Mouse (Mus musculus): ENCODE measurements around the gene Fv1.
A peak's percentile ranks its signal among the peaks of the same experiment; 100 is the strongest.
"Not testable (repeated sequence)": the region's sequence is repeated elsewhere in the genome, so short reads cannot be mapped to it uniquely, and the experiment has no call there.

Gene Fv1

DNA sequence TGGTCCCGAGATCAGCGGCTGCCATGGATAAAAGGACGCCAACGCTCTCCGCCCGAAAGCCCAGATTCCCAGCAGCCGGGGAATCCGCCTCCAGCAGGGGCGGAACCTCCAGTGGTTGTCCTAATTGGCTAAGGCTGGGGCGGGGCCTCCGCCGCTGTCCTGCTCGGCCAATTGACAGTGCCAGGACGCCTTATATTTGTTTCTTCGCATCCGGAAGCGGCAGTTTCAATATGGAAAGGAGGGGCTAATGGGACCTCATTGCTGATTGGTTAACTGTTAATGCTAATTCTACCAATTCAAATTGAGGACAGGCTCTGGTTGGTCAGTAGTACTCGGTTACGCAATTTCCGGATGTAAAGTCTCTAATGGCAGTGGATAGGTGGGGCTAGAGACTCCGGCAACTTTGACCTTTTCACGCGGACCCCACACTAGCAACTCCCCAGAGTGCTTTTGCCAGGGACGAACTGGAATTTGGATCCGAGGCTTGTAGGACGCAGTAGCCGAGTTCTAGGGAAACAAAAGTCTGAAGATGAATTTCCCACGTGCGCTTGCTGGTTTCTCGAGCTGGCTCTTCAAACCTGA, at the start of gene Fv1, which contains the start of gene Miip:
TSS of gene Fv1 (plus strand) at position 530 of the 582 bp plus-strand sequence.
TSS of gene Miip (minus strand) at position 367 of the 582 bp plus-strand sequence.
- DNase-seq: peak; percentile 96

DNA sequence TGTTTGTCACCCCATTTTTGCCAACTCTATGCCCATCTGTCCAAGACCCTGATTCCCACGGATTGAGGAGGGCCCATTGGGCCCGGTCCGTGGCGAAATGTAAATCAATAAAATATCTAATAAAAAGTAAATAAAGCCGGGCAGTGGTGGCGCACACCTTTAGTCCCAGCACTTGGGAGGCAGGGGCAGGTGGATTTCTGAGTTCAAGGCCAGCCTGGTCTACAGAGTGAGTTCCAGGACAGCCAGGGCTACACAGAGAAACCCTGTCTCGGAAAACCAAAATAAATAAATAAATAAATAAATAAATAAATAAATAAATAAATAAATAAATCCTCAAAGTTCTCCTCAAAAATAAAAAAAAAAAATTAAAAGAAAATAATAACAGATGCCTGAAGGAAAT, 49.1 kb upstream of the Fv1 start:
- DNase-seq: not testable (repeated sequence)

DNA sequence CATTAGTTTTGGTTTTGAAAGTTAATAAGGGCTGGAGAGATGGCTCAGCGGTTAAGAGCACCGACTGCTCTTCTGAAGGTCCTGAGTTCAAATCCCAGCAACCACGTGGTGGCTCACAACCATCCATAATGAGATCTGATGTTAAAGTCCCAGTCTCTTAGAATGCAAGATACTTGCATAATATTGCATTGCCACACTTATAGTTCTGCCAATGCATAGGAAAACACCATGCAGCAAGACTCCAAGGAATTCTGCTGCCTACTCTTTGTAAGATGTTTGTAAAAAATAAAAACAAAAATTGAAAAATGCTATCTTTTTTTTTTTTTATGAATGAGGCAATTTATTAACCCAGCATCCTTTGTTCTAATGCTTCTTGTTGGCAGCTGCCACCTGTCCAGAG, 47.4 kb upstream of the Fv1 start:
- DNase-seq: not testable (repeated sequence)

DNA sequence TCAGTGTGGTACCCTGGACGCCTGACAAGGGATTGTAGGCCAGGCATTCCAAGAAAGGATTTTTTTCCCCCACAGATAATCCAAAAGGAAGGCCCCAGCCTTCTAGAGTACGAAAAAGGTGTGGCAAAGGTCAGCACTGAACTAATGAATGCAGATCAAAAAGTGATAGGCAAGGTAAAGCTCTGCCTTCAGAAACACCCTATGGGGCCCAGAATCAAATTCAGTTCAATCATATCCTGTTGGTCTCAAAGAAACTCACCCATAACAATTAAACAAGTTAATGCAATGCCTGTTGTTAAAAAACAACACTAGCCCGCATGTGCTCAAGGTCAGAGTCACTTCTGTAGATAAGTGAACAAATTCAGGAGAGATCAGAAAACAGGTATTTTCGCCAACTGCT, 44.4 kb upstream of the Fv1 start:
- DNase-seq: no peak

DNA sequence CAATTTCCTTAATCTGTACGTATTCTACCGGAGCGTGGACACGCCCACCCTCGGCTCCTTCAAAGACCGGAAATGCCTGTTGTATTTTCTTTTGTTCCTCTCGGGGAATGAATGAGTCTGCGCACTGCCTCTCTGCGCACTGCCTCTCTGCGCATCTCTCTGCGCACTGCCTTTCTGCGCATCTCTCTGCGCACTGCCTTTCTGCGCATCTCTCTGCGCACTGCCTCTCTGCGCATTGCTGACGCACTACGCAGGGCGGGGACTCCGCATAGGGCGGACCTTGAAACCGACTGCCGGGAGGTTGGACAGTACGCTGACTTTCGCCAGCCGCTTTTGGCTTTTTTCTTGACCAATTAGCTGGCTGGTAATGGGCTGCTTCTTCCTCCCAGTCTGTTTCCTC, 29.5 kb upstream of the Fv1 start:
- not testable (repeated sequence) for DNase-seq

DNA sequence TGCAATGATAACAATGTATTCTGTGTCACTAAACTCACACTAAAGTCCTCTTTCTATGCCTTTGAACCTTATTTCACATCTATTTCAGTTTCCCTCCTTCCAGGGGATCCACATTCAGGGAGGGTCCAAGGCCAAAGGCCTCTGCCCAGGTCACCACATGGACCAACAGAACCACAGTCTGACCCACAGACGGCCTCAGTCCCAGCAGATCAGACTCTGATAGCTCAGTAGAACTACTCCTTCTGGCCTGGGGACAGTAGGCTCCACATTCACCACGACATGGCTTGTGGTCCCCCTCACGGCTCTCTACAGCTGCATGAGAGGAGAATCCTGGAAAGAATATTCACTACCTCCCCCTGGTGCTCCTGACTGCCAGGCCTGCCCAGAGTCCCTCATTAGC, 25.9 kb upstream of the Fv1 start:
- no peak for DNase-seq

DNA sequence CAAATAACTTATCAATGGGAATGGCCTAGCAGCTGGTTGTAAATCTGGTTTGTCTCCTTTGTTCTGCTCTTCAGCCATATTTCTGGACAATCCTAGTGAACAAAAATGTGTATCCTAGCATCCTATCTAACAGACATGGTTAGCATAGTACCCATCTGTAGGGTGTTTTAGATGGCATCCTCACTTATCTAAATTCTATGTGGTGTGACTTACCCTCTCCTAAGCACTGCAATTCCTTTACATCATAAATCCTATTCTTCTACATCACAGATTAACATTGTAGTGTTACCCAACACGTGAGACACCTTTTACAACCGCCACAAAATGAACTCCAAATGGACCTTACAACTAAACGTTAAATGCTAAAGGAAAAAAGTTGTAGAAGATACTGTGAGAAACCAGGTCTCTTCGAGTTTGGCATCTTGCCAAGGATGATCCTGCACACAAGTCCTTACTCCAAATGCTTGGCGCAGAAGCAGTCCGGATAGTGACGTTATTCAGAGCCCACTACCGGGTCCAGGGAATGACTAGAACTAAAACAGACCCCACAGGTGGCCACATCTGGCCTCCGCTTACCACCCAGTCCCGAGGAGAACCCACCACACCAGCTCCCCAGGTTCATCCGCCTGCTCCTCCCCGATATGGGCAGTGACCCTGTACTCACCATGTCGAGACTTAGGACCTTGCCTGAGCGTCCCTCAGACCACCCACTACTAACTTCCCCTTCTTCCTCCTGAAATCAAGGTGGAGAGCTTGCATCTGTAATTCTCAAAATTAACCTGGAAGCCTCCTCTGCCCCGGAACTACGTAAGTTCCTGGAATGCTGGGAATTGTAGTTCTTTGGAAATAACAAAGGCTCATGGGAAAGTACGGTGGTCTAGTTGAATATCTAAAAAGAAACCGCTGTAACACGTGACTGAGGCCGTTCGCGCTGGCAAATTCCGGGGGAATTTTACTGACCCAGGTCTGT, 20.9 kb upstream of the Fv1 start, which contains the start of gene Zfp933:
TSS of gene Zfp933 (minus strand) at position 753 of the 970 bp plus-strand sequence.
- DNase-seq: peak; percentile 71

DNA sequence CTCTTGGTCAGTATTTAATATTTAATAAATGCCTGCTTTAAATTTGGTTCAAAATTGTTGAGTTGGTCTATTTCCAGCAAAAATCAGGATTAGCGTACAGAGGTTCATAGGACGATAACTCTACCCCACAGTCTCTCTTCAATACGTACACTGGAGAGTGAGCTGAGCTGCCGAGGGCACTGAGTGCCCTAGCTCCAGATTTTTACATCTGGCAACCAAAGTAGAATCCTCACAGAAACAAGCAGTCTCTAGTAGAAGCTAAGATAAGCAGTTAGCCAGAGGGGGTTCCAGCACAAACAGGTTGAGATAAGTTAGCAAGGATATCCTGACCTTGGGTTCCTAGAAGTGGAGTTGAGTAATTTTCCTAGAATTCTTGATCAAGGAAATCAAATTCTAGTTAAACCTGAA, 20.2 kb upstream of the Fv1 start:
- DNase-seq: no peak

DNA sequence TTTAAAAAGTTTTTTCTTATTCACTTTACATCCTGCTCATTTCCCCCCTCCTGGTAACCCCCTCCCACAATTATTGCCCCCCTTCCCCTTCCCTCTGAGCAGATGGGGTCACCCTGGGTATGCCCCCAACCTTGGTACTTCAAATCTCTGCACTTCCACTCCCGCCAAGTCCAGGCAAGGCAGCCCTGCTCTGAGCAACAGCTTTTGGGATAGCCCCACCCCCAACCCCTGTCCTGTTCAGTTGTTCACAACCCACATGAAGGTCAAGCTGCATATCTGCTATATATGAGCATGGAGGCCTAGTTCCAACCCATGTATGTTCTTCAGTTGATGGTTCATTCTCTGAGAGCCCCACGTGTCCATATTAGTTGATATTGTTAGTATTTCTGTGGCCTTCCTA, 18.0 kb upstream of the Fv1 start:
- DNase-seq: no peak

DNA sequence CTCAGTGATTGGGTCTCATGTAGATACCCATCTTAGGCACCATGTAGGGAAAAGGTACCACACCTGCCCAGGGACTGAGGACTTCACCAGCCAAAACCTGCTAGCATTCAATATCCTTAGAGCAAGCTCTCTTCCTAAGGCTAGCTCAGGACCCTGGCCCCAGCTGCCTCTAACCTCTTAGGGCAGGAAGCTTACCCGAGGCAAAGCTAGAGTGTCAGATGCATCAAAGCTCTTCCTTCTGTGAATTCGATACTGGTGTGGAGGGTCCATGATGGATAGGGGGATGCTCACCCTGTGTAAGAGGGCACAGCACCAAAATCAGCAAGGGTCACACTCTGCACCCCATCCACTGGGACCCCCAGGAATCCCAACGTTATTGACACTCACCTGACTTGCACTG, 6.7 kb upstream of the Fv1 start:
- no peak for DNase-seq

DNA sequence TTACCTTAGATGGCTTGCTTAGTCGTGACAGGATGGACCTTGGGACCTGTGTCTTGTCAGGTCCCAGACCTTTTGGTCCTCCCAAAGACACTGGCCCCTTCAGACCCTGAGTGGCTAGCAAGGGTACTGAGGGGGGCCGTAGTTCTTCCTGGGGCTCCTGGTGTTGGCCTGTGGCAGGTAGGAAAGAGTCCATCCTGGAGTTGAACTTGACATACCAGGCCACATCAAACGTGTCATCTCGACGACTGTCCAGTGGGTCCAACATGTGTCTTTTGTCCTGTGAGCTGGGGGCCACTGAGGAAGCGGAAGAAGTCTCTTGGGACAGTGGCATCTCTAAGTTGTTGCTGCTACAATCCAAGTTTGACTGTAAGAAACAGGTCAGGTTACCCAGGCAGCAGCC, 3.1 kb upstream of the Fv1 start:
- no peak for DNase-seq

DNA sequence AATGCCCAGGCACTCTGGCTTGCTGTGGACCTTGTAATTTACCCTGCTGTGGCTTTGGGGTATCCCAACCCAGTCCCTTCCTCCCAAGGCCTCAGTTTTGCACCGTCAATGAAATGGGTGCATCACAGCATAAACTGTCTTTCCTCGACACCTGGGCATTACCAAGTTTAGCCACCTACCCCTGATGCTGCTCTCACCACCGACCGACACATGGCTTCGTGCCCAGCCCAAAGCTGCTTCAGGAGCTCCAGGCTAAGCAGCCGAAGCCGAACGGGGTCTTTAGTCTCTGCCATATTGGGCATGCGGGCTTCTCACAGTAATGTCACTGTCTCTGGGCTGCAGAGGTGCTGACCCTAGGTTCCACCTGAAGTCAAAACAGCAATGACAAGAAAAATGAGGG, 2.7 kb upstream of the Fv1 start:
- no peak for DNase-seq

DNA sequence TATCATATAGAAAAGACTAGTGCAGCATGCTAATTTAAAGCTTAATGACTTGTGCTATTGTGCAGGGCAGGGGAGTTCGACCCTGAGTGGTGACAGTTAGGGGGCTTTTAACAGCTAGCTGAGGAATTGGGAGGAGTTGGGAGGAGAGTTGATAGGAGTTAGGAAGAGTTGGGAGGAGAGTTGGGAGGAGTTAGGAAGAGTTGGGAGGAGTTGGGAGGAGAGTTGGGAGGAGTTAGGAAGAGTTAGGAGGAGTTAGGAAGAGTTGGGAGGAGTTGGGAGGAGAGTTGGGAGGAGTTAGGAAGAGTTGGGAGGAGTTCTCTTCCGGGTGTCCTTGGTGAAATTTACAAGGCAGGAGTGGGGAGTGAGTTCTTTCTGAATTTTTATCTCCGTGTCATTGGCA, 2.0 kb upstream of the Fv1 start:
- DNase-seq: not testable (repeated sequence)

DNA sequence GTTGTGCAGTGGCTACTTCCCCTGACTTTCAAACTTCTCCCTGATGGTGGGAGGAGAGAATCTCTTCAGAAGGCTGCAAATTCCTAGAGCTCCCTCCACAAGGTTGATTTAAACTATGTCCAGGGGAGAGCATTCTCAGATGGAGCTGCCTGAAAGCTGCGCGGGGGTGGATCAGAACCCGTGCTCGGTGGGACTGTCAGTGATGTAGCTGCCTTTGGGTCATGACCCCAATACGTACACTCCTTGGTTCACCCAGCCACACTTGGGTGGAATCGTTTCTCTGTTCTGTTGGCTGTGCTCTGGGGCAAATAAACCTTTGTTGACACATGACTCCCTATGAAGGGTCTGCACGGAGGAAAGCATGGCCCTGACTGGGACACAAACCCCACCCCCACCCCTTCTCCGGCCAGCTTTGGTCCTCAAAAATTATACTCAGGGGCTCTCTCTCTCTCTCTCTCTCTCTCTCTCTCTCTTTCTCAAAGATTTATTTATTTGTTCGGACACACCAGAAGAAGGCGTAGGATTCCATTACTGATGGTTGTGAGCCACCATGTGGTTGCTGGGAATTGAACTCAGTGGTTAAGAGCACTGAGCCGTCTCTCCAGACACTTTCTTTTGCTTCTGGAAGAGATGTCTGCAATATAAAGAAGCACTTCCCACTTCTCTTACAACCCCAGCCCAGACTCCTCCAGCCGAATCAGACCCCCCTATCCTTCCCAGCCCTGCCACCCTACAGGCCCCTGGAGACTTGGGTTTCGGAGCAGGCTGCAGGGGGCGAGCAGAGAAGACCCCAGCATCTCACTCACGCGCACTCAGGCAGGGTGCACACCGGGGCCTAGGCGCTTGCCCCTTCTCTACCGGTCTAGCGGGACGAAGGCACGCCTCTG, 973 bp upstream of the Fv1 start:
- DNase-seq: no peak

DNA sequence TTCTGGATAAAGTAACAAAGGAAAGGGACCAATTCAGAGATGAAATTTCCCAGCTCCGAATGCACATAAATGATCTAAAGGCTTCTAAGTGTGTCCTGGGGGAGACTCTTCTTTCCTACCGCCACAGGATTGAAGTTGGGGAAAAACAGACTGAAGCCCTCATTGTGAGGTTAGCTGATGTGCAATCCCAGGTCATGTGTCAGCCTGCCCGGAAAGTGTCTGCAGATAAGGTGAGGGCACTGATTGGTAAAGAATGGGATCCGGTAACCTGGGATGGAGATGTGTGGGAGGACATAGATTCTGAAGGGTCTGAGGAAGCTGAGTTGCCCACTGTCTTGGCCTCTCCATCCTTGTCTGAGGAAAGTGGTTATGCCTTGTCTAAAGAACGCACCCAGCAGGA, 459 bp downstream of the Fv1 start:
- DNase-seq: no peak

DNA sequence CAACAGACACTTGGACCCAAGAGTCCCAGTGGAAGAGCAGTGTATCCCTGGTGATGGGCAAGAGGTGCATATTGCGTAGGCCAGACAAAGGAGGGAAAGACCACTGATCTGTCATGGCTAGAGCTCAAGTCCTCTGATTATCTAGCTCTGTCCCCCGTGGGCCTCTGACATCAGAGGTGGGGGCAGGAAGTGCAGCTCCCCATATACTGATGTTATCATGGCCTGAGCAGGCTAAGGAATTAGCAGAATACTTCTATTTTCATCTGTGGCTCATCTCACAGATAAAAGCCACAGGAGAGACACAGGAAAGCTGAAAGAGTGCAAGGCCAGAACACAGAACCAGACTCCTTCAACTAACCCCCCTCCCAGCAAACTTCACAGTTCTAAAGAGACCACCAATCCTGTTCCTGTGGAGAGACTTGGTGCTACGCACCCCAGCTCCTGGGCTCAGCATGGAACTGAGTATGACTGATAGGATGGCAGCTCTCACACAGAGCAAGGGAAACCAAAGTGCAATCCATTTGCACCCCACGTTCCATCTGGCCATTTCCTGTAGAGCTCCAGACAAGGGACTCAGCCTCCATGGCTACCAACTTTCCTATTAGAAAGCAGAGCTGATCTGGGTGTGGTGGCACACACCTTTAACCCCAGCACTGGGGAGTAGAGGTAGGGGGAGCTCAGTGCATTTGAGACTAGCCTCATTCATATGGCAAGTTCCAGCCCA, 7.2 kb downstream of the Fv1 start:
- no peak for DNase-seq

DNA sequence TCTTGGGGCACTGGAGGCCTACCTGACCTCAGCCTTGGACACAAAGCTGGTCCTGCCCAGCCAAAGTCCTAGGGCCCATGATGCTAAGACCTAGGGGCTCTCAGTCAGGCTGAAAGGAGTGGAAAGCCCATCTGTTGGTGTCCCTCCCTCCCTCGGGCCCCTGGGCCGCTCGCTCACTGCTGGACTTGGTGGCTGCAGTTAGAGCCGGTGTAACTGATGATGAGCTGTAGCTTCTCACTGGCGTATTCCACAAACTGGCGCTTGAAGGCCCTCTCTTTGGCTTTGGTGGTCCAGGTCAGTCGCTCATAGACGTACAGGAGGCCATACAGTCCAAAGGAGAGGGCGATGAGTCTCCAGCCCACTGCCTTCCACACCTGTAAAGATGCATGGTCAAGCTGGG, 9.8 kb downstream of the Fv1 start:
- no peak for DNase-seq

DNA sequence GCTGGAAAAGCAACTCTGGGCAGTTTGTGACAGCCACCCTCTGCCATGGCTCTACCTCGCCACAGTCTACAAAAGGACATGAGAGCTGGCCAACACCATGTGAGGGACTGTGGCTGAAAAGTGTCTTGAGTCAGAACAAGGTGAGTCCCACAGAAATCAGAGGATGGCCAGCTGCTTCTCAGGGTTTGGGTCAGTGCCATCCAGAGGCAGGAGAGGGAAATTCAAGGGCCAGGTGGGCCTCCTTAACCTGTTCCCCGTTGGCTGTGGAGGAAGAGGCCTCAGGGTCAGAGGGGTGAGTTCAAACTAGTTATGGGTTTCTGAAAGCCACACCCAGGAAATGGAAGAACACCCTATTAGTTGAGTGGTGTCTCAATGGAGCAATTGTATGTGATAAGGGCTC, 10.7 kb downstream of the Fv1 start:
- no peak for DNase-seq

DNA sequence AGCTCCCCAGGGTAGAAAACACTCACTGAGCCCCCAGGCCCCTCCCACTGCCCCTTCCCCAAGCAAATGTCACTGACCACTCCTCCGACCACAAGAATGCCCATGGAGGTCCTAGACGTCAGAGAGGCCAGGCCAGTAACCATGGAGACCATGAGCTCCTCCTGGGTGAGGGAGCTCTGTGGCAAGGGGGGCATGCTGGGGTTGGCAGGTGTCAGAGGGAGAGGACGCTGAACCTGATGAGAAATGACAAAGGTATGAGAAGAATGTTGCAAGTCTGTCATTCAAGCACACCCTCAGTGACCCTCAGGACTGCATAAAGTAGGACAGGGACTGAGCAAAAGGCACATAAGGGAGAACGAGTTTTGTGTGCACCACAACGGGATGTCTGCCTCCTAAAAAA, 11.1 kb downstream of the Fv1 start:
- no peak for DNase-seq

DNA sequence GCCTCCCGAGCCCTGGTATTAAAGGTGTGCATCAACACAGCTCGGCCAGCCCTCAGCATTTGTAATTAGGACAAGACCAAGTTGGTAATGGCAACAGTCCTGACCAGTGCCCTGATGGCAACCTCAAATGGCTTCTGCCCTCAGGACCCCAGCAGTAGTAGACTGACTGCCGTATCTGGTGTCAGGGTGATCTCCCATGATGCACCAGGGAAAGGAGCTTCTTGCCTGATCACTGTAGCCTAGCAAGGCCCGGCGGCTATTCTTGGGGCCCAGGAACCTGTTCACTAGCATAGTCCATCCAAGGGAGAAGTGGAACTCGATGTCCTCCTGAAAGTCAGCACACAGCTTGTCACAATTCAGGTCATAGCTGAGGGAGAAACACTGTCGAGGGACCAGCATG, 13.0 kb downstream of the Fv1 start:
- no peak for DNase-seq

DNA sequence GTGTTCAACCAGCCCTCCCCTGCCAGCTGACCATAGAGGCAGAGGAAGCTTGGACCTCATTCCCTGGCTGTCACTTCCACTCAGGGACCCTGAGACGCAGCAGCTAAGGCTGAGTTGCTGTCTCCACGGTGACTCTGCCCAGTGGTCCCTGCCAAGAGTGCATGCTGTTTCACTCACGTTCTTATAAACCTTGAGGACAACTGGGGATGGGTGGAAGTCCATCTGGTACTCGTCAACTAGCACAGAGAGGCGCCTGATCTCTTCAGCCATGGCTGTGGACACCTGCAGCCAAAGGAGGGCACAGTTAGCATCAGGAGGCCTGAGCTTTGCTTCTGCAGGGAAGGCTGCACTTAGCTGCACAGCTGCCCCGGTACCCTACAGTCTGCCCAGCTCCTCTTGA, 14.3 kb downstream of the Fv1 start:
- no peak for DNase-seq

DNA sequence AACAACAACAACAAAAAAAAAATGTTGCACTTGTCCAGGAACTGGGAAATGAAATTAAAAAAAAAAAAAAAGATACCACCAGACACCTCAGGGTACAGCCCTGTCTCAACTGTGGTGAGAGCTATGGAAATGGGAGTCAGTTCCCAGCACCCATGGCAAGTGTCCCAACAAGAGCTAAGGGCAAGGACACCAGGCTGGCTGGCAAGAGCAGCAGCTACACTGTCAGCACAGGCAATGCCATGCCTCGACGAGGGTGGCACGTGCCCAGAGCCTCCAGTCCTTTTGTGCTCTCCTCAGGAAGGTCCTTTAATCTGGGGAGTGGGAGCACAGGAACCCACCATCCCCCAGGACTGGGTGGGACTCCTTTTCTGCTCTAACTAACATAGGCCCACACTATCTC, 15.4 kb downstream of the Fv1 start:
- no peak for DNase-seq

DNA sequence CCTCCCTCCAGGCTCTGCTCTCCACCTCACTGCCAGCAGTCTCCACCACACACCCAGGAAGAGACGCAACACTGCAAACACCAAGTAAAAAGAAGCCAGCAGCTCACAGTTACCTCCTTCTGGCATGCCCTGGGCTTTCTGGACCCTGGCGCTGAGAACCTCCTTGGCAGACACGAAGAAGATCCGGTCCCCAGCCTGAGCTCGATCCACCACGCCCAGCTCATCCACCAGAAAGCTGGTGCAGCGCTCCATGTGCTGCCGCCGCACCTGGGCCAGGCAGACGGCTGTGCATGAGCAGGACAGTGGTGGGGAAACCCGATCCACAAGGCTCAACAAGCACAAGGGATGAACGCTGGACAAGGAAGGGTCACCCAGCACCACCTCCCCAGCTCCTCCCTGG, 17.4 kb downstream of the Fv1 start:
- DNase-seq: no peak
